Mouse (Mus musculus) gastrocnemius, adult 2 months (tissue): ENCODE data around the gene Actr3b. TPM values are rescaled to one million over a fixed set of nuclear protein-coding genes. Genes with fewer than 3 reads are reported as not detected.
A peak's percentile ranks its signal among the peaks of the same experiment; 100 is the strongest.
"Not testable (repeated sequence)": the region's sequence is repeated elsewhere in the genome, so short reads cannot be mapped to it uniquely, and the experiment has no call there.

Source experiments
- DNase-seq: peaks from one replicate; pipeline ENCODE4 v3.0.0; 2022
- H3K27ac ChIP-seq: fragments of 200-600 bp; 2 replicates; pipeline ENCODE4 v1.8.1; 2022; ENCODE audit warnings: mild to moderate bottlenecking
- H3K4me3 ChIP-seq: fragments of 200-600 bp; 2 replicates; pipeline ENCODE4 v1.8.1; 2022; ENCODE audit warnings: mild to moderate bottlenecking, moderate library complexity
- CTCF ChIP-seq: fragments of 200-600 bp; IDR thresholded peaks from 2 replicates; pipeline ENCODE4 v1.8.1; 2022; ENCODE audit warnings: antibody characterized with exemption, mild to moderate bottlenecking, moderate library complexity
- intact Hi-C: fragments of 180-260 bp; cut with DNase I; formaldehyde crosslinking; loops from one replicate; pipeline ENCODE4 v1.15.1; 2025
- total RNA-seq, 2 experiments: library from RNA; stranded (reverse); gene quantifications; 2 replicates each; pipeline ENCODE4 v1.2.3; 2021

The Actr3b gene
- total RNA-seq, 2 experiments from 2014 or later = 5.1 to 21.3 TPM

DNA sequence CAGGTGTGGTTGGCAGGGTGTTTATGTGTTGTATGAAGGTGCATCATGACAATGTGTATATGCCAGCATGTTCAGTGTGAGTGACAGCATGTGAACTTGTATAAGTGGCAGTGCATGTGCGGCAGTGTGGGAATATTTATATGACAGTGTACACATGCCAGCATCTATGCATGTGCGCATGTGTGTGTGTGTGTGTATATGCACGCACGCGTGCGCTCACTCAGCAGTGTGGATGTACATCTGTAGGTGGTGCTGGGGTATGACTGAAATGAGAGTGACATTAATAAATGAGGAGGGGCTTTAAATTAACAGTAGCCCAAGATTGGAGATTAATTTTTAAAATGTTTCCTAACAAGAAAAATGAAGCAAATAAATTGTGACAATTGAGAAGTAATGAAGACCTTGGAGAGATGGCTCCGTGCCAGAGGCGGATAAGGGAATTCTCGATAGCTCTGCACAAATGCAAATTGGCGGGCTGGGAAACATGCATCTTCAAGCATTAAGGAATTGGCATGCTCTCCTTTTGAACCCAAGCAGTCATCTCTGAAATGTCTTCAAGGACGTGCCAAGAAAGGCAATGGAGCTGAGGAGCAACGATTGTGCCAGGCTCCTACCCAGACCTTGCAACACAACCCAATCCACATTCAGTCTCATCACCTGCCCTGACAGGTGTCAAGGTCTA is 111.7 kb downstream of the Actr3b start:
- Histone ChIP-seq H3K4me3 (no peak overlapping the region), H3K27ac (no peak overlapping the region)
- intact Hi-C loops = no loop called here
- no peak for DNase-seq
- TF ChIP-seq CTCF = no peak

DNA sequence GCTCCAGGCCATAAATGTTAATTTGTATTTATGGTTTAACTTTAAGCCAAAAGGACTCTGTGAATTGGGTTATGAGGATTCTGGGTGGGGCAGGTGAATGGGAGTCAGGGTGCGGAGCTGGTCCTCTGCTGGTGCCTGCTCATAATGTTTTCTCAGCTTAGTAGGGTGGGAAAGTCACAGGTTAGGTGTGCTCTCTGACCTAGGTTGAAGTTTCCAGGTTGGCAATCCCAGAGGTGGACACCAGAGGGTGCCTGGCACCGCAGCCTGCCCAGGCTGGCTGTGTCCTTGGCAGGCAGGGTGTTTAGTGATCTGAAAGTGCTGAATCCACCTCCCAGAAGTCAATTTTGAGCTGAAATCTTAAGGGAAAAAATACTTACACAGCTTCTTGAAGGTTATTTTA is 113.2 kb downstream of the Actr3b start:
- no peak overlapping the region for H3K4me3 ChIP-seq
- intact Hi-C loops = no loop called here
- no peak overlapping the region for H3K27ac ChIP-seq
- TF ChIP-seq CTCF = peak; percentile 23; the same call in 1 of the 2 replicates
- no peak for DNase-seq

GRCm38 (mm10) chr5:25875927-25876326 is 116.1 kb downstream of the Actr3b start:
- intact Hi-C loops, H3K4me3 ChIP-seq, H3K27ac ChIP-seq, DNase-seq: not testable (repeated sequence)

GRCm38 (mm10) chr5:25877281-25877680 is 117.5 kb downstream of the Actr3b start:
- Histone ChIP-seq H3K4me3 (no peak overlapping the region), H3K27ac (no peak overlapping the region)
- no peak for TF ChIP-seq CTCF
- no peak for DNase-seq
- intact Hi-C loops = no loop called here

DNA sequence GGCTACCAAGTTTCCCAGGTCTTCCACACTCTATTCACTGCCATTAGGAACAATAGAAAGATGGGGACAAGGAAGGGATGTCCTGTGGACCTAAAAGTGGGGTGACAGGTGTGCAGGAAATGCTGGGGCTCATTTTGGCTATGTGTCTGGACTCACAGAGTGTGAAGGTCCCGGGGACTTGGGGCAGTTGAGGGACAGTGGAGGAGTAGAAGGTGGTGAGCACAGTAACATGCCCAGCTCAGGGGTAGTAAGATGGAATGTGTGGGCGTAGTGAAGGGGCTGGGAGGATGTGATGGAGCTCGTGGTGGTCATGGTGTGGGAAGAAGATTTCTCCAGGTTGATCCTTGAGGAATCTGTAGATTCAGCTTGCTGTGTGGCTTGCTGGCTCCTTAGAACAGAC is 118.2 kb downstream of the Actr3b start:
- TF ChIP-seq CTCF = no peak
- H3K4me3 ChIP-seq = no peak overlapping the region
- no peak for DNase-seq
- intact Hi-C loops = no loop called here
- no peak overlapping the region for H3K27ac ChIP-seq

DNA sequence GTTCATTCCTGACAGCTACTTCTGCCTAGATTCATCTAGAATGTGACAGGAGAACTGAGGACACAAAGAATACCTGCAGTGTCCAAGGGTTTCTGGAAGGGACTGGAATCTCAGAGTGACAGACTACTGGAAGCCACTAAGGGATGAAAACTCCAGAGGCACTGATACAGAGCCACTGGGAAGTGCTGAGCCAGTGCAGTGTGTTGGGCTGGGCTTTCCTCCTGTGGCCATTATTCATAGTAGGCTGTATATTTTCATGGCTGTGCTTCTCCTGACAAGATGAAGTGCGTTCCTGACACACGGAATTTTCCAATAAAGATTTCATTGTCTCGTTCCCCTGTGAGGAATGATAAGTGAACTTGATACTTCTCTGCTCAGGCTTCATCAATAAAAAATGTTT is 126.9 kb downstream of the Actr3b start:
- TF ChIP-seq CTCF = no peak
- no peak for DNase-seq
- intact Hi-C loops = no loop called here
- Histone ChIP-seq H3K27ac (no peak overlapping the region), H3K4me3 (no peak overlapping the region)

DNA sequence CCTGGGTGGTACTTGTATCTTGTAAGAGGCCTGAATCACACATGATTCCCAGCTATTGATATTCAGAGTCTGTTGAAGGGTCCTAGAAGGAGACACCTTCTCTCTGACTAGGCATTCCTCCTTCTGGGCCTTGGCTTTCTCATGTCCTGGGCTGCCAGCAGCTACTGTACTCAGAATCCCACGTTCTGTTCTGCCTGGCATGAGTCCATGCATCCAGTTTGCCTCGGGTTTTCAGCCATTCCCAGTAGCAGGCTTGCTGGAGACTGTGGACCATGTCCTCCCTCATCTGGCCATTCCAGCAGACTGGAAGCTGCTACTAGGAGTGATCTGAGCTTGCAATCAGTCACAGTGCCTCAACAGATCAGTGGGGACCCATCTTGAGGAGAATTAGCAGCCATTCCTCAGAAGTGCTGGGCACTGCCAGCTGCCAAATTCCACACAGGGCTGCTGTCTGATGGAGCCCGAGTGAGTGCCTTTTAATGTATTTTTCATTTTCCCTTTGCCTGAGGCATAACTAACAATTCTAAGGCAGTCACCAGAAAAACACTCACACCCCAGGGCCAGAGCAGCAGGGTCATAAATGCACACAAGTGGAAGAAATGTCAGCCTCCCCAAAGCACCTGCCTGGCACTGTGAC is 130.1 kb downstream of the Actr3b start:
- DNase-seq = no peak
- no peak for TF ChIP-seq CTCF
- H3K27ac ChIP-seq = no peak overlapping the region
- no peak overlapping the region for H3K4me3 ChIP-seq
- intact Hi-C loops = no loop called here

GRCm38 (mm10) chr5:25891321-25891720 is 131.5 kb downstream of the Actr3b start:
- no peak overlapping the region for H3K27ac ChIP-seq
- TF ChIP-seq CTCF = no peak
- intact Hi-C loops = no loop called here
- no peak overlapping the region for H3K4me3 ChIP-seq
- DNase-seq = peak; percentile 47

Other genes with a start within 250 kb of the Actr3b start
- gene Cct8l1, start 243.9 kb upstream of the Actr3b start, total RNA-seq = under 1 TPM in 1 of 2 experiments, not detected in 1; 0.14 TPM
- gene Xrcc2, start 54.2 kb upstream of the Actr3b start, total RNA-seq = 1 to 10 TPM; 4.0 to 4.4 TPM
- gene Gm21663, start 182.4 kb downstream of the Actr3b start, total RNA-seq = not detected
- gene Gm21671, start 194.4 kb downstream of the Actr3b start, total RNA-seq = not detected
- gene Gm21680, start 212.7 kb downstream of the Actr3b start, total RNA-seq = not detected
- not detected for gene Gm21698, start 228.7 kb downstream of the Actr3b start, total RNA-seq
- not detected for gene Gm1979, start 244.8 kb downstream of the Actr3b start, total RNA-seq